Mouse (Mus musculus) midbrain, embryonic 12.5 days (tissue): ENCODE data around the gene Sh3rf3. TPM values are rescaled to one million over a fixed set of nuclear protein-coding genes. Genes with fewer than 3 reads are reported as not detected.

Experiments used
- ATAC-seq: fragments of 200-750 bp; cut with Nextera tagmentation; 2 replicates; pipeline ENCODE4 v1.8.0; 2017; ENCODE audit warnings: low read depth, moderate TSS enrichment, moderate library complexity; ENCODE audit not compliant: low FRiP score
- H3K27ac ChIP-seq: fragments of 300-500 bp; sonication (generic); replicated peaks from 2 replicates; pipeline ENCODE4 v1.5.1; 2016; ENCODE audit warnings: mild to moderate bottlenecking
- H3K27me3 ChIP-seq: fragments of 300-500 bp; sonication (generic); 2 replicates; pipeline ENCODE4 v1.6.1; 2016; ENCODE audit warnings: mild to moderate bottlenecking
- H3K36me3 ChIP-seq: fragments of 300-500 bp; sonication (generic); 2 replicates; pipeline ENCODE4 v1.6.1; 2016
- H3K4me1 ChIP-seq: fragments of 300-500 bp; sonication (generic); 2 replicates; pipeline ENCODE4 v1.6.1; 2016
- H3K4me2 ChIP-seq: fragments of 300-500 bp; sonication (generic); replicated peaks from 2 replicates; pipeline ENCODE4 v1.6.1; 2016; ENCODE audit warnings: mild to moderate bottlenecking, moderate library complexity
- H3K4me3 ChIP-seq: fragments of 300-500 bp; sonication (generic); 2 replicates; pipeline ENCODE4 v1.5.1; 2016; ENCODE audit warnings: mild to moderate bottlenecking
- H3K9ac ChIP-seq: fragments of 300-500 bp; sonication (generic); replicated peaks from 2 replicates; pipeline ENCODE4 v1.6.1; 2016; ENCODE audit warnings: mild to moderate bottlenecking, moderate library complexity
- H3K9me3 ChIP-seq: fragments of 300-500 bp; sonication (generic); 2 replicates; pipeline ENCODE4 v1.6.1; 2016; ENCODE audit warnings: mild to moderate bottlenecking
- WGBS: fragments of 180-500 bp; shearing (Covaris S2); methylation state at CpG from one replicate; pipeline ENCODE4 v1.1.7; 2016; 5-methylcytosine and 5-hydroxymethylcytosine counted together
- microRNA-seq: library from miRNA; unstranded; fragments of <30 nt; microRNA quantifications from one replicate; pipeline ENCODE4, GENCODE M21; 2017
- polyA plus RNA-seq: library from polyadenylated mRNA; unstranded; fragments of >200 nt; fragmentation: Nextera tagmentation; extraction: Ambion mirVana; gene quantifications from 2 replicates; pipeline ENCODE4 v1.2.1, GENCODE M21; 2016

Gene Sh3rf3
- polyA plus RNA-seq, 1 experiment from 2014 or later: 0.97 TPM

- WGBS: 98% methylated on average over 1 of the region's 1 CpGs
- Histone ChIP-seq H3K9ac (no peak overlapping the region), H3K4me3 (no peak overlapping the region), H3K36me3 (peaks cover 11% of the 10 kb centered on the region; the same call in 1 of the 2 replicates), H3K27ac (no peak overlapping the region), H3K27me3 (no peaks in the 10 kb centered on the region), H3K4me2 (no peak overlapping the region), H3K4me1 (no peaks in the 10 kb centered on the region), H3K9me3 (no peaks in the 10 kb centered on the region)
- no peak for ATAC-seq
Observed at GRCm38 (mm10) chr10:59172539-59172938, 359.4 kb downstream of the Sh3rf3 start.

DNA sequence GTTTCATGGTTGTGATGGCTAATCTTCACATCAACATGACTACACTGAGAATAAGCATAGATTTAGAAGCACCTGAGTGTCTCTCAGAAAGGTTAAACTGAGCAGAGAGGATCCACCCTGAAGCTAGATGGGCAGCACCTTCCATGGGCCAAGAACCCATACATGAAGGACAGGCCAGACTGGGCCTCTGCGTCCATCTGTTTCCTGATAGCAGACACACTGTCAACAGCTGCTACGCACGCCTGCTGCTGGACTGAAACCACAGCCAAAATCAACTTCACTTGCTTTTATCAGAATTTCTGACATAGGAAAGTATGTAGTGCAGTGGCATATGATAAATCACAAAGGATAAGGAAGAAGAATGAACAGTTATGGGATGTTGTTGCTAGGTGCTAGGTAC, 366.5 kb downstream of the Sh3rf3 start:
- H3K4me2 ChIP-seq: no peak overlapping the region
- no peak overlapping the region for H3K27ac ChIP-seq
- 95% methylated on average over 3 of the region's 3 CpGs for WGBS
- H3K9me3 ChIP-seq: no peaks in the 10 kb centered on the region
- H3K27me3 ChIP-seq: no peaks in the 10 kb centered on the region
- H3K4me1 ChIP-seq: no peaks in the 10 kb centered on the region
- no peak for ATAC-seq
- no peak overlapping the region for H3K4me3 ChIP-seq
- H3K36me3 ChIP-seq: peaks cover 18% of the 10 kb centered on the region; the same call in 1 of the 2 replicates
- H3K9ac ChIP-seq: no peak overlapping the region

DNA sequence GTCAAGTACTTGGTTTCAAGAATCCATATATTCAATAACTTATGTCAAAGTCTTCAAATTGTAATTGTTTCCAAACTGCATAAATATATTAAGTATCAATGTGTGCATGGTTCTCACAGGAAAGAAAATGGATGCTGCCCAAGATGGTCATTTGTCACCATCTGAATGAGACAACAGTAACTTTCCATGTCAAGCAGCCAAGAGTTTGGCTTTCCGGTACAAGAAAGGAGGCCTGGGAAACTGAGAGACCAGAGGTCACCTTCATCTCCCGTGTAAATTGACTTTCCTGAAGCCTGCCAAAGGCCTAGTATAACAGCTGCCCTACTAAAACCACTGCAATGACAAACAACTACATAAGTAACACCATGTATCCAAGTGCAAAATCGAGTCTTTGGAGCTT, 369.1 kb downstream of the Sh3rf3 start:
- no peak overlapping the region for H3K4me3 ChIP-seq
- no peaks in the 10 kb centered on the region for H3K27me3 ChIP-seq
- H3K4me2 ChIP-seq: no peak overlapping the region
- H3K27ac ChIP-seq: no peak overlapping the region
- H3K9ac ChIP-seq: no peak overlapping the region
- H3K4me1 ChIP-seq: no peaks in the 10 kb centered on the region
- WGBS: 77% methylated on average over 3 of the region's 3 CpGs
- H3K36me3 ChIP-seq: peaks cover 14% of the 10 kb centered on the region; the same call in 1 of the 2 replicates
- H3K9me3 ChIP-seq: no peaks in the 10 kb centered on the region
- no peak for ATAC-seq

Small RNA genes lying within 50 kb of the gene (microRNA-seq; reads per million reads assigned to microRNA genes)
- gene Gm27672: not detected

Other genes starting within 250 kb of the Sh3rf3 start
- gene Edar, start 137.7 kb upstream of the Sh3rf3 start, polyA plus RNA-seq: 0.33 and 0.34 TPM in 2 replicates
- not detected in 2 replicates for gene Gm17542, start 95.1 kb upstream of the Sh3rf3 start, polyA plus RNA-seq